Comparison of ENCODE assay signal across 9 mouse cellular contexts in the genomic region with DNA sequence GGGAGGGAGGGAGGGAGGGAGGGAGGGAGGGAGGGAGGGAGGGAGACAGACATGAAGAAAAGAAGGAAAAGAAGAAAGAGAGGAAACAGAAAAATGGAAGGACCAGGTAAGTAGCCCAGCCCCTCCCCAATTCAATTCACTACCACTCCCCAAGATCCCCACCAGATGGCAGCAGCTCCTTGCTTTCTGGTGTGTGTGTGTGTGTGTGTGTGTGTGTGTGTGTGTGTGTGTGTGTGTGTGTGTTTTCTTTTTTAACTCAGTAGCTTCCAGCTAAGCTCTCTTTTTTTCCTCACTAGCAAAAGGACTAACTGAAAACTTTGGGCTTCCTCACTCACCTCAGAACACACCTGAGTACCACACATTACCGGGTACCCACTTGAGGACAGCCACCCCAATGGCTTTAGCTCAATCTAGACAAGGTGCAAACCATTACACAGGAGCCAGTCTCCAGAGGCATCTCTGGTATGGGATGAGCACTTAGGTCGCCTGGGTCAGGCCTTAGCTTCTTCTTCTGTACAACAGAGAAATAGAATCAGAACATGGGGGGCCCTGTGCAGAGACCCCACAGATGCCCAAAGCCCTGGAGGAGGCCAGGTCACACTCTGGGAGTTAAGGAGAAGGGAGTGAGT.
A peak's percentile ranks its signal among the peaks of the same experiment; 100 is the strongest.
DNase-seq lines count a peak whose midpoint lies in the region; ATAC-seq and TF ChIP-seq lines count a peak whose summit lies in the region.
"Had no signal": no experiment of that assay in that cellular context is flagged by ENCODE, and none has a peak within 500 bp of the region (broad histone marks: within the 10 kb centered on the region; RNA-seq: fewer than 3 reads in every experiment).

No protein-coding gene starts in this region.

- H3K9ac ChIP-seq in hindbrain, embryonic 13.5 days, result no peak overlapping the region
- no peak overlapping the region for H3K9ac ChIP-seq in limb, embryonic 11.5 days (ENCODE audit: low read length)
- H3K9ac ChIP-seq: stomach, embryonic 15.5 days had no signal

- H3K4me1 ChIP-seq in hindbrain, embryonic 13.5 days (replicated peaks), result no peaks in the 10 kb centered on the region
- no peaks in the 10 kb centered on the region for H3K4me1 ChIP-seq in limb, embryonic 11.5 days (ENCODE audit: control insufficient read depth, insufficient read depth, low read length)
- H3K4me1 ChIP-seq: stomach, embryonic 15.5 days had no signal

- TF ChIP-seq CTCF in gastrocnemius, adult 2 months (IDR thresholded peaks at IDR 0.05), result peak; percentile 42

- H3K4me2 ChIP-seq in hindbrain, embryonic 13.5 days, result no peak overlapping the region
- H3K4me2 ChIP-seq in limb, embryonic 11.5 days (ENCODE audit: low read depth, severe bottlenecking), result no peak overlapping the region
- H3K4me2 ChIP-seq: stomach, embryonic 15.5 days had no signal

- intact Hi-C loops in gastrocnemius, adult 2 months (cut with DNase I), result loop anchor here (1.0 kb wide), 1 partner anchor 237 kb away; no protein-coding TSS in a partner anchor

- 0 out of 2 replicates have a peak, but pooled peaks have one; percentile 21 for ATAC-seq in hindbrain, embryonic 13.5 days (ENCODE audit: low FRiP score)
- ATAC-seq in limb, embryonic 11.5 days (ENCODE audit: insufficient number of reproducible peaks, low FRiP score, low TSS enrichment, low read depth), result no peak

- no peak overlapping the region for H3K4me3 ChIP-seq in gastrocnemius, adult 2 months
- no peak overlapping the region for H3K4me3 ChIP-seq in hindbrain, embryonic 13.5 days
- H3K4me3 ChIP-seq in limb, embryonic 11.5 days (ENCODE audit: low read depth, low read length), result no peak overlapping the region
- H3K4me3 ChIP-seq: stomach, embryonic 15.5 days had no signal

- 58% methylated on average over 2 of the region's 2 CpGs for WGBS in hindbrain, embryonic 13.5 days
- 56% methylated on average over 2 of the region's 2 CpGs for WGBS in limb, embryonic 11.5 days

- H3K27ac ChIP-seq in gastrocnemius, adult 2 months, result no peak overlapping the region
- H3K27ac ChIP-seq in hindbrain, embryonic 13.5 days, result peak overlapping the region; percentile 37
- H3K27ac ChIP-seq in limb, embryonic 11.5 days (replicated peaks; ENCODE audit: low read depth, low read length), result no peak overlapping the region
- H3K27ac ChIP-seq: stomach, embryonic 15.5 days had no signal

- no peaks in the 10 kb centered on the region for H3K36me3 ChIP-seq in hindbrain, embryonic 13.5 days
- no peaks in the 10 kb centered on the region for H3K36me3 ChIP-seq in limb, embryonic 11.5 days (ENCODE audit: control insufficient read depth, insufficient read depth, low read length)
- H3K36me3 ChIP-seq: stomach, embryonic 15.5 days had no signal

- H3K9me3 ChIP-seq in hindbrain, embryonic 13.5 days, result no peaks in the 10 kb centered on the region
- no peaks in the 10 kb centered on the region for H3K9me3 ChIP-seq in limb, embryonic 11.5 days (ENCODE audit: control insufficient read depth, low read length)
- H3K9me3 ChIP-seq: stomach, embryonic 15.5 days had no signal

- DNase-seq in gastrocnemius, adult 2 months, result peak; percentile 28
- no peak for DNase-seq in gastrocnemius, adult 8-10 months (ENCODE audit: low spot score in 2 of 2)
- peak; percentile 51 for DNase-seq in ES-CJ7 (ENCODE audit: low read depth, low spot score)
- peak; percentile 74 to 86 for DNase-seq in cerebellum, postnatal 14 days
- peak; percentile 71 for DNase-seq in limb, embryonic 11.5 days (ENCODE audit: low spot score)
- peak; percentile 53 for DNase-seq in neural tube, embryonic 10.5 days (ENCODE audit: extremely low spot score, low spot score)
- peak; percentile 65 for DNase-seq in thymus, postnatal 0 days (ENCODE audit: low spot score)

- no peaks in the 10 kb centered on the region for H3K27me3 ChIP-seq in hindbrain, embryonic 13.5 days
- H3K27me3 ChIP-seq in limb, embryonic 11.5 days (ENCODE audit: control insufficient read depth, insufficient read depth, low read length), result no peaks in the 10 kb centered on the region
- H3K27me3 ChIP-seq: stomach, embryonic 15.5 days had no signal

Comparison
In these comparisons a context has a peak if more than half of its experiments do, and no peak if none do; other contexts are left out.
1. DNase-seq: peak in gastrocnemius, adult 2 months (single experiment), ES-CJ7 (single experiment), cerebellum, postnatal 14 days (2 of 2), limb, embryonic 11.5 days (single experiment), neural tube, embryonic 10.5 days (single experiment) and thymus, postnatal 0 days (single experiment); none in gastrocnemius, adult 8-10 months (0 of 2).